Mouse (Mus musculus): ENCODE data around the gene Pcbp2. TPM values are rescaled to one million over a fixed set of nuclear protein-coding genes. Genes with fewer than 3 reads are reported as not detected.
A peak's percentile ranks its signal among the peaks of the same experiment; 100 is the strongest.

The Pcbp2 gene
- polyA plus RNA-seq, 1 experiment: 432 TPM

GRCm38 (mm10) chr15:102510110-102510509, 39.8 kb downstream of the Pcbp2 start:
- H3K27ac ChIP-seq (ENCODE audit: insufficient read depth, low read length): peak overlapping the region; percentile 51
- H3K4me3 ChIP-seq (ENCODE audit: insufficient read depth, low read length): peak overlapping the region; percentile 58
- peaks cover 9% of the 10 kb centered on the region for H3K4me1 ChIP-seq (ENCODE audit: control insufficient read depth, insufficient read depth, low read length)
- TF ChIP-seq POLR2A (IDR thresholded peaks at IDR 0.05; ENCODE audit: extremely low read depth, insufficient read depth, low read length) (no peak), CTCF (IDR thresholded peaks at IDR 0.05; ENCODE audit: extremely low read depth, insufficient read depth, low read length) (no peak)

GRCm38 (mm10) chr15:102510590-102511284, 40.4 kb downstream of the Pcbp2 start:
- peaks cover 9% of the 10 kb centered on the region for H3K4me1 ChIP-seq (ENCODE audit: control insufficient read depth, insufficient read depth, low read length)
- TF ChIP-seq POLR2A (IDR thresholded peaks at IDR 0.05; ENCODE audit: extremely low read depth, insufficient read depth, low read length) (0 out of 2 replicates have a peak, but pooled peaks have one; percentile 11), CTCF (IDR thresholded peaks at IDR 0.05; ENCODE audit: extremely low read depth, insufficient read depth, low read length) (no peak)
- peak overlapping the region; percentile 51 for H3K27ac ChIP-seq (ENCODE audit: insufficient read depth, low read length)
- peak overlapping the region; percentile 58 for H3K4me3 ChIP-seq (ENCODE audit: insufficient read depth, low read length)

- TF ChIP-seq POLR2A (IDR thresholded peaks at IDR 0.05; ENCODE audit: extremely low read depth, insufficient read depth, low read length) (no peak), CTCF (IDR thresholded peaks at IDR 0.05; ENCODE audit: extremely low read depth, insufficient read depth, low read length) (no peak)
- Histone ChIP-seq H3K27ac (ENCODE audit: insufficient read depth, low read length) (peak overlapping the region; percentile 45), H3K4me1 (ENCODE audit: control insufficient read depth, insufficient read depth, low read length) (peaks cover 9% of the 10 kb centered on the region), H3K4me3 (ENCODE audit: insufficient read depth, low read length) (no peak overlapping the region; the same call in 1 of the 2 replicates)
Observed at GRCm38 (mm10) chr15:102511285-102511833, 41.0 kb downstream of the Pcbp2 start.

DNA sequence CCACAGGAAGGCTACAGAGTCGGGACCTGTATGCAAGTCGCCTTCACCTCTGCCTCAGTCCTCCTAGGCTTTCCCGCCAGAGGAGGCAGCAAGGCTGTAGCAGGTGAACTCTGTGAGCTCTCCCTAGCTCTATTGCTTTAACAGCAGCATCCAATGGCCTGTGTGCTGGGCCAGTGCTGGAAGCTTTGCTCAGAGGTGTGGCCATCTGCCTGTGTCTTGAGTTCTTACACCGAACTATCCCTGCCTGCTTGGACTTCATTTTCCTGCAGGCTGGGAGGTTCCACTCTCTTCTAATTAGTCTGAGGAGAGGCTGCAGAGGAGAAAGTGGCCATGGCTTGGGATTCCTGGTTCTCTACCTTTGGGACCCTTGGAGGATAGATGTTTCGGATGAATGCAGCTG, 41.7 kb downstream of the Pcbp2 start:
- Histone ChIP-seq H3K27ac (ENCODE audit: insufficient read depth, low read length) (no peak overlapping the region), H3K4me1 (ENCODE audit: control insufficient read depth, insufficient read depth, low read length) (peaks cover 9% of the 10 kb centered on the region), H3K4me3 (ENCODE audit: insufficient read depth, low read length) (no peak overlapping the region)
- TF ChIP-seq POLR2A (IDR thresholded peaks at IDR 0.05; ENCODE audit: extremely low read depth, insufficient read depth, low read length): no peak
- no peak for TF ChIP-seq CTCF (IDR thresholded peaks at IDR 0.05; ENCODE audit: extremely low read depth, insufficient read depth, low read length)

DNA sequence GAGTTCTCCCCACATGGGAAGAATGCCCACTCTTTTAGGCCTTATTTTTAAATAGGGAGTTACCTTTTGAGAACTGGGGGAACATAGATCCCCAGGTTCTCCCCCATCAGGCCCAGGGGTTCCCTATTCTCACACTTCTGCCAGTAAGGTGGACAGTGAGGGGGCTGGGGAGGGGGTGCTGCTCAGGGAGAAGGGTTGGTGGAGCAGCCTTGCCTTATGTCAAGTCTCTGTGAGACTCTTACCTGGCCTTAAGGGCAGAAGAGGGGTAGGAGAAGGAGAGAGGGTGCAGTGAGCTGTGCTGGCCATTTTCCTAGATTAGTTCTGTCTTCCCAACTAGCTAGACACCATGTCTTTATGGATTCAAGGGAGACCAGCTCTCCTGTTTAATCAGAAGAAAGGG, 42.1 kb downstream of the Pcbp2 start:
- Histone ChIP-seq H3K4me1 (ENCODE audit: control insufficient read depth, insufficient read depth, low read length) (peaks cover 9% of the 10 kb centered on the region), H3K4me3 (ENCODE audit: insufficient read depth, low read length) (no peak overlapping the region), H3K27ac (ENCODE audit: insufficient read depth, low read length) (no peak overlapping the region)
- TF ChIP-seq POLR2A (IDR thresholded peaks at IDR 0.05; ENCODE audit: extremely low read depth, insufficient read depth, low read length) (no peak), CTCF (IDR thresholded peaks at IDR 0.05; ENCODE audit: extremely low read depth, insufficient read depth, low read length) (no peak)

GRCm38 (mm10) chr15:102513004-102513403, 42.7 kb downstream of the Pcbp2 start:
- no peak overlapping the region for H3K4me3 ChIP-seq (ENCODE audit: insufficient read depth, low read length)
- no peak for TF ChIP-seq CTCF (IDR thresholded peaks at IDR 0.05; ENCODE audit: extremely low read depth, insufficient read depth, low read length)
- TF ChIP-seq POLR2A (IDR thresholded peaks at IDR 0.05; ENCODE audit: extremely low read depth, insufficient read depth, low read length): no peak
- H3K4me1 ChIP-seq (ENCODE audit: control insufficient read depth, insufficient read depth, low read length): peaks cover 9% of the 10 kb centered on the region
- H3K27ac ChIP-seq (ENCODE audit: insufficient read depth, low read length): no peak overlapping the region

GRCm38 (mm10) chr15:102515261-102515660, 44.9 kb downstream of the Pcbp2 start:
- H3K4me1 ChIP-seq (ENCODE audit: control insufficient read depth, insufficient read depth, low read length): peaks cover 2% of the 10 kb centered on the region; the same call in 1 of the 2 replicates
- no peak overlapping the region for H3K27ac ChIP-seq (ENCODE audit: insufficient read depth, low read length)
- H3K4me3 ChIP-seq (ENCODE audit: insufficient read depth, low read length): peak overlapping the region; percentile 92; the same call in 1 of the 2 replicates
- TF ChIP-seq CTCF (IDR thresholded peaks at IDR 0.05; ENCODE audit: extremely low read depth, insufficient read depth, low read length): no peak
- no peak for TF ChIP-seq POLR2A (IDR thresholded peaks at IDR 0.05; ENCODE audit: extremely low read depth, insufficient read depth, low read length)

GRCm38 (mm10) chr15:102515791-102516190, 45.5 kb downstream of the Pcbp2 start:
- peaks cover 2% of the 10 kb centered on the region; the same call in 1 of the 2 replicates for H3K4me1 ChIP-seq (ENCODE audit: control insufficient read depth, insufficient read depth, low read length)

DNA sequence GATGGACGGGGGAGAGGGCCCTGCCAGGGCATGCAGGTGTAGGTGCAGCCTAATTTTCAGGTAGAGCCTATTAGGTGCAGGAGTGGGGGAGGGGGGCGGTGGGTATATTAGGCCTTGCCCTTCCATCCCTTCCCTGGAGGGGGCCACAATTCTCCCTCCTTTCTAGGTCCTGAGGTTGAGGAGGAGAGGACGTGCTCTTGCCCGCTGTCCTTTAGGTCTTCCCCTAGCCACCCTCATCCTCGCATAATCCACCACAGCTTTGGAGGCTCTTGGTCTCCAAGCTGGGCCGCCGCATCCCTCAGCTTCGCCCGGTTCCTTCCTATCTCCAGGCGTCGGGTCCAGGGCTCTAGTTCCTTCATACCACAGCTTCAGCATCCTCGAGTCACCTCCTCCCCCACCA, 46.0 kb downstream of the Pcbp2 start:
- TF ChIP-seq POLR2A (IDR thresholded peaks at IDR 0.05; ENCODE audit: extremely low read depth, insufficient read depth, low read length): no peak
- no peak for TF ChIP-seq CTCF (IDR thresholded peaks at IDR 0.05; ENCODE audit: extremely low read depth, insufficient read depth, low read length)
- H3K4me3 ChIP-seq (ENCODE audit: insufficient read depth, low read length): peak overlapping the region; percentile 92
- peaks cover 2% of the 10 kb centered on the region; the same call in 1 of the 2 replicates for H3K4me1 ChIP-seq (ENCODE audit: control insufficient read depth, insufficient read depth, low read length)
- peak overlapping the region; percentile 69 for H3K27ac ChIP-seq (ENCODE audit: insufficient read depth, low read length)

More at GRCm38 (mm10) chr15:102515791-102516190, 45.5 kb downstream of the Pcbp2 start:
- H3K27ac ChIP-seq (ENCODE audit: insufficient read depth, low read length): 0 out of 2 replicates have a peak overlapping the region, but pooled peaks have one; percentile 69
- peak overlapping the region; percentile 92 for H3K4me3 ChIP-seq (ENCODE audit: insufficient read depth, low read length)
- TF ChIP-seq POLR2A (IDR thresholded peaks at IDR 0.05; ENCODE audit: extremely low read depth, insufficient read depth, low read length) (no peak), CTCF (IDR thresholded peaks at IDR 0.05; ENCODE audit: extremely low read depth, insufficient read depth, low read length) (no peak)
